In genomic region chr15:8442761-8443160, GRCm38 (mm10) we compare ENCODE assay signal across 8 mouse cellular contexts. TPM values are rescaled to one million over a fixed set of nuclear protein-coding genes. Genes with fewer than 3 reads are reported as not detected.
DNase-seq lines count a peak whose midpoint lies in the region; ATAC-seq lines count a peak whose summit lies in the region.

No protein-coding gene starts in this region.

- no peaks in the 10 kb centered on the region for H3K36me3 ChIP-seq in forebrain, embryonic 13.5 days (ENCODE audit: poor library complexity, severe bottlenecking)
- no peaks in the 10 kb centered on the region for H3K36me3 ChIP-seq in limb, embryonic 13.5 days

- H3K27ac ChIP-seq in forebrain, embryonic 13.5 days, result no peak overlapping the region; the same call in 1 of the 2 replicates
- peak overlapping the region; percentile 33; the same call in 1 of the 2 replicates for H3K27ac ChIP-seq in limb, embryonic 13.5 days

- ATAC-seq in forebrain, embryonic 13.5 days, result no peak
- no peak for ATAC-seq in limb, embryonic 13.5 days (ENCODE audit: low FRiP score, low read depth)

- peak overlapping the region; percentile 99 for H3K9ac ChIP-seq in forebrain, embryonic 13.5 days
- peak overlapping the region; percentile 100 for H3K9ac ChIP-seq in limb, embryonic 13.5 days

- peaks cover 34% of the 10 kb centered on the region for H3K4me1 ChIP-seq in forebrain, embryonic 13.5 days
- H3K4me1 ChIP-seq in limb, embryonic 13.5 days, result peaks cover 20% of the 10 kb centered on the region

- WGBS in forebrain, embryonic 13.5 days, result under 1% methylated on average over 6 of the region's 6 CpGs
- 2% methylated on average over 6 of the region's 6 CpGs for WGBS in limb, embryonic 13.5 days

- H3K9me3 ChIP-seq in forebrain, embryonic 13.5 days (replicated peaks), result no peaks in the 10 kb centered on the region
- no peaks in the 10 kb centered on the region for H3K9me3 ChIP-seq in limb, embryonic 13.5 days

- peak overlapping the region; percentile 80 for H3K4me2 ChIP-seq in forebrain, embryonic 13.5 days
- H3K4me2 ChIP-seq in limb, embryonic 13.5 days (replicated peaks), result peak overlapping the region; percentile 88

- peak; percentile 10 for DNase-seq in heart, adult 8-10 months (ENCODE audit: low spot score)
- no peak for DNase-seq in heart, postnatal 4 days
- peak; percentile 20 for DNase-seq in R1 (ENCODE audit: low read depth, low spot score)
- DNase-seq in retina, embryonic 14.5 days (ENCODE audit: low spot score), result peak; percentile 55
- DNase-seq in right cerebral cortex, adult 18-20 months, result no peak
- DNase-seq in right cerebral cortex, adult 2 months (ENCODE audit: low spot score in 2 of 2), result no peak

- peak overlapping the region; percentile 85 for H3K4me3 ChIP-seq in forebrain, embryonic 13.5 days
- H3K4me3 ChIP-seq in limb, embryonic 13.5 days, result peak overlapping the region; percentile 96

- no peaks in the 10 kb centered on the region for H3K27me3 ChIP-seq in forebrain, embryonic 13.5 days
- no peaks in the 10 kb centered on the region for H3K27me3 ChIP-seq in limb, embryonic 13.5 days

RNA-seq across cellular contexts. Expression of gene Nipbl, which starts 1.5 kb away (rescaled TPM):
- total RNA-seq in heart, adult 8-10 months (2022), result 10 to 100 TPM; 26.0 to 30.2 (median 27.5) TPM
- 10 to 100 TPM; 34.0 to 35.3 TPM for total RNA-seq in heart, postnatal 4 days (2021)
- polyA plus RNA-seq in forebrain, embryonic 13.5 days (2015; fragmentation: Nextera tagmentation; extraction: Ambion mirVana), result 21.6 and 22.6 TPM in 2 replicates
- 20.8 and 21.0 TPM in 2 replicates for polyA plus RNA-seq in limb, embryonic 13.5 days (2015; fragmentation: Nextera tagmentation; extraction: Ambion mirVana)

Comparison
In these comparisons a context has a peak if more than half of its experiments do, and no peak if none do; other contexts are left out.
1. DNase-seq: peak in heart, adult 8-10 months (single experiment), R1 (single experiment) and retina, embryonic 14.5 days (single experiment); none in heart, postnatal 4 days (single experiment), right cerebral cortex, adult 18-20 months (single experiment) and right cerebral cortex, adult 2 months (0 of 2).